Mouse (Mus musculus): Measurements from ENCODE around the gene Tubgcp6.

Gene Tubgcp6

GRCm38 (mm10) chr15:89122649-89123366 is at the start of gene Tubgcp6:
Tubgcp6 (minus strand) TSS chr15:89123112.
- DNase-seq (ENCODE audit: low read depth, low spot score), result peak; percentile 91

GRCm38 (mm10) chr15:89172276-89172935 is 49.5 kb upstream of the Tubgcp6 start:
- DNase-seq (ENCODE audit: low read depth, low spot score), result no peak

- DNase-seq (ENCODE audit: low read depth, low spot score), result no peak
Measured at GRCm38 (mm10) chr15:89171526-89172051, 48.7 kb upstream of the Tubgcp6 start.

DNA sequence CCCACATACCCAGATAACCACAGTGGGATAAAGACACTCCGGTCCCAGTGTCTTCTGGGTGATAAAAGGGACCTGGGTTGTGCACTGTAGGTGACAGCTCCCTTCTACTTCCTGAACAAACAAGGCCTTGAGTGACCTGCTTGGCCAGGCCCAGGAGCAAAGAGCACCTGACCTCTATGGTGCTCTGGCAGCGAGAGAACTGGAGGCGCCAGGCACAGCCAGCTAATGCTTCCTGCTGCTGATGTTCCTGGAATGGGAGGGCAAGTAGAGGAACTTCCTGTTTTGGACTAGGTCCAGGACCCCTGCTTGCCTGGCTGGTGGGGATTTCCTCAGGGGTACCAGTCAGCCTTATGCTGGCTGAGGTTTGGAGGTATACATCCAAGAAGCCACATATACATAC is 47.2 kb upstream of the Tubgcp6 start:
- no peak for DNase-seq (ENCODE audit: low read depth, low spot score)

GRCm38 (mm10) chr15:89169431-89169830 is 46.5 kb upstream of the Tubgcp6 start:
- DNase-seq (ENCODE audit: low read depth, low spot score), result peak; percentile 76

GRCm38 (mm10) chr15:89168922-89169321 is 46.0 kb upstream of the Tubgcp6 start:
- DNase-seq (ENCODE audit: low read depth, low spot score), result no peak

- DNase-seq (ENCODE audit: low read depth, low spot score), result no peak
Measured at GRCm38 (mm10) chr15:89165478-89165877, 42.6 kb upstream of the Tubgcp6 start.

DNA sequence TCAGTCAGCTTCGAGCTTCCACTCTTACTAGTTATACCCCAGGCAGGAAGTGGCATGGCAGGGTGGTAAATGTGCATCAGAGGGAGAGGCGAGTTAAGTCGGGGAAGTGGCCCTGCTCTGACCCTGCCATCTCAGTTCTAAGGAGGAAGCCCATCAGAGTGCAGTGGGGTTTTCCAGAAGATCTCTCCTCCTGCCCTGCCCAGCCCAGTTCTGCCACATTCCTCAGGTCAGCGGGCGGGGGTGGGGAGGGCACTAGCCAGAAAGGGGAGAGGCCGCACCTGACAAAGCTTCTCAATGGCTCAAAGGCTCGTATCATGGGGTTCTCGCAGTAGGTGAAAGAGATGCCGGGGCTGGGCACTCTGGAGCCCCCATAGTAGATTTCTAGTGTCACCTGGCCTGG is 38.5 kb upstream of the Tubgcp6 start:
- DNase-seq (ENCODE audit: low read depth, low spot score), result no peak

- DNase-seq (ENCODE audit: low read depth, low spot score), result no peak
Measured at GRCm38 (mm10) chr15:89158516-89158915, 35.6 kb upstream of the Tubgcp6 start.

DNA sequence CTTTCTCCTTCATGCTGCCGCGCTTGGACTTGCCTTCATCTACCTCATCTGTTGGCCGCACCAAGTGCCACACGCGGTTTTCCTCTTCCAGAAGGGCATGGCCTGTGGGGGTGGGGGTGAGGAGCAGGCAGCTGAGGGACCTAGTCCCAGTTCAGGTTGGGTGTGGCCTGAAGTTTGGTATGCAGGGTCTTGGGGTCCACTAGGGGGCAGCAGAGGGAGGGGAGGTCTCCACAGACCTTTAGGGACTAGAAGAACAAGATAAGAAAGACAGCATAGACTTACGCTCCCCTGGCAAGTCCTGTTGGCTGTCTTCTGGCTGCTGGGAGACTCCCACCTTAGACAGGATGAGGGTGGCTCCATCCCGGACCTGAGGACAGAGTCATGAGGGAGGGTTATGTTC is 35.0 kb upstream of the Tubgcp6 start:
- no peak for DNase-seq (ENCODE audit: low read depth, low spot score)

- no peak for DNase-seq (ENCODE audit: low read depth, low spot score)
Measured at GRCm38 (mm10) chr15:89152312-89152711, 29.4 kb upstream of the Tubgcp6 start.

- DNase-seq (ENCODE audit: low read depth, low spot score), result no peak
Measured at GRCm38 (mm10) chr15:89150041-89150390, 27.1 kb upstream of the Tubgcp6 start.

GRCm38 (mm10) chr15:89149271-89150040 is 26.5 kb upstream of the Tubgcp6 start, which contains the start of gene Mapk11:
Mapk11 (minus strand) TSS chr15:89149628.
- no peak for DNase-seq (ENCODE audit: low read depth, low spot score)

DNA sequence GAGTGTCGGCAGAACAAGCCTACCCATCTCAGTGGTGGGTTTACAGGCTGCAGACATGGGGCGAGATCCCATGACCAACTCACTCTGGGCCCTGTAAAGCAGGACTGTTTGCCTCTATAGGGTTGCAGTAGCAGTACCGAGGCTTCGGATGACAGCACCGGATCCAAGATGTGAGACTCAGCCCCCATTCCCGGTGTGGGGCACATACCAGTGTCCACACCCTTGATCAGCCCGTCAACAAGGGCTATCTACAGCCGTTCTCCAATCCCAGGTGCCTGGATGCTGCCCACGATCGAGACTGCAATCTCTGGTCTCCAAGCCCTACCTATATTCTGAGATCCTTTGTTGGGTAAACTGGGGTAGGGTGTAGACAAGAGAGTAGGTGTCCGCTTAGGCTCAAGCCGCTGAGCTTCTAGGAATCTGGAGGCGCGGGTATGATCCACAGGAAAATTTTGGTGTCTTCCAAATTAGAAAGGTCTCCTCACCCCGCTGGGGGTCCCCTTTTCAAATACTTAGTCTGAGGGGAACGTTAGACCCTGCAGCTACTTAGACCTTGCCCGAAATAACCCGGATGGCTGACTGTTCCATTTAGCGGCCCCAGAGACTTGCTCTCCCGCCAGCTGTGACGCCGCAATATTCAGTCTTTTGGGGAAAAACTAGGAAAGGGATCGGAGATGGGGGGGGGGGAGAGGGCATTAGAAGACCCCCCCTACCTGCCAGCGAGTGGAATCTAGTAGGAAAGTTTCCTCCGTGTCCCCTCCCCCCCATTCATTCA is 25.8 kb upstream of the Tubgcp6 start:
- DNase-seq (ENCODE audit: low read depth, low spot score), result no peak

DNA sequence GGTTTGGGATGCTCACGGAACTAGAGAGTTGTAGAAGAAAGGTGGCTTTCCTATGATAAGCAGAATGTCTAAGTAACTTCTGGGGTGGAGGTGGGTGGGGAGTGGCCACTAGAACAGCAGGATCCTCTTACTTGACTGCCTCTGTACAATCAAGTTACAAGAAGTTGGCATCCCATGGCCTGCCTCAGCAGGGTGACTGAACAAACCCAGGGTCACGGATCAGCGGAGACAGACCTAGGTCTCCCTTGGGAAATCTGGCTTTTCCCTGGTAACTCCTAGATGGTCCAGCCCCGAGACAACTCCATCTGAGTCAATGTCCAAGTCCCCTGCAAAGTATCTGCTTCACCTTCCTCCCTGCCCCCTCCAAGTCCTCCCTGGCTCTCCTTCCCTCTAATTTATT is 25.0 kb upstream of the Tubgcp6 start:
- no peak for DNase-seq (ENCODE audit: low read depth, low spot score)

GRCm38 (mm10) chr15:89147456-89147855 is 24.5 kb upstream of the Tubgcp6 start:
- DNase-seq (ENCODE audit: low read depth, low spot score), result no peak

- DNase-seq (ENCODE audit: low read depth, low spot score), result no peak
Measured at GRCm38 (mm10) chr15:89147024-89147423, 24.1 kb upstream of the Tubgcp6 start.

DNA sequence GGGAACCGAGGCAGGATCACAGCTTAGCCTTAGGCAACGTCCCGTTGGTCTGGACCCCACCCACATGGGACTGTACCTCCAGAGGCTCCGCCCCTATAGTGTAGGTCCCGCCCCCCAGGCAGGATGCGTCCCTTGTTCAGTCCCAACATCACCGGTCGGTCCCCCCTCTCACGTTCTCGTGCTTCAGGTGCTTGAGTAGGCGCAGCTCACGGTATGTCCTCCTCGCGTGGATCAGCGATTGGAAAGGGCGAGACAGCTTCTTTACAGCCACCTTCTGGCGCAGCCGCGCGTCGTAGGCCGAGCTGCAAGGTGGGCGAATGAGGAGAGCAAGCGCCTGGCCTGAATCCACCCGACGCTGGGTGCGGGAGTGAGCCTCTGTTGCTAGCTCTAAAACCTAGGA is 23.6 kb upstream of the Tubgcp6 start:
- DNase-seq (ENCODE audit: low read depth, low spot score), result peak; percentile 80

DNA sequence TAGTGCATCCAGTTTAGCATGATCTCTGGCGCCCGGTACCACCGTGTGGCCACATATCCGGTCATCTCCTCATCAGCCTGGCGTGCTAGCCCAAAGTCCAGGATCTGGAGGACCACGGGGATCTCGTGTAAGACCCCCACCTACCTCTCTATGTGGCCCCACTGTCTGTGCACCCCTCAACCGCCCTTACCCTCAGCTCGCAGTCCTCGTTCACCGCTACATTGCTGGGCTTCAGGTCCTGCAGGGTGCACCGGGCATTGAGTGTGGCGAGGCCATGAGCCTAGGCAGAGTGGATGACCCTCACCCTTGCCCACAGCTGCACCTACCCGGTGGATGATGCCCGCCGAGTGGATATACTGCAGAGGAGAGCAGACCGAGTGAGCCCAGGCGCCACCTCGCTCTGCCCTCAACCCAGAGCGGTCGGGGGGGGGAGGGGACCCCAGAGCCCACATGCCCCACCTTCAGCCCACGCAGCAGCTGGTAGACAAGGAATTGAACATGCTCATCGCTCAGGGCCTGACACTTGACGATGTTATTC is 23.0 kb upstream of the Tubgcp6 start:
- DNase-seq (ENCODE audit: low read depth, low spot score), result no peak

- DNase-seq (ENCODE audit: low read depth, low spot score), result no peak
Measured at GRCm38 (mm10) chr15:89144965-89145364, 22.1 kb upstream of the Tubgcp6 start.

DNA sequence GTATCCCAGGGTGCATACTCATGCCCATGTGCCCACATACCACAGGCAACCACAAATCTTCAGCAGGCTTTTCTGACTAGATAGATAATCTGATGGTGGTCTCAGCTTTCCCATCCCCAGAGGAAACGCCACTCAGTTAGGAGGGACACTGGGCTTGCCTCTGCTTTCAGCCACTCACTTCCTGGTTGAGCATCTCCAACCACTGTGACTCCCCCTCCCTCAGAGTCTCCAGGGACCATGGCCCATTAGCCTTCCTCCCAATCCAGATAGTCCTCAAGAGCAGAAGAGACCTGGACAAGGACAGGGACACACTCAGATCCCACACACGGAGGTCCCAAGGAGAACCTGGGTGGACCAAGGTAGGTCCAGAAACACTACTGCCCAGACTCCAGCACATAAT is 20.2 kb upstream of the Tubgcp6 start:
- no peak for DNase-seq (ENCODE audit: low read depth, low spot score)

Measured in telencephalon, adult 2 months (tissue).